Mouse (Mus musculus): ENCODE results near the gene Pi4kb. TPM values are rescaled to one million over a fixed set of nuclear protein-coding genes. Genes with fewer than 3 reads are reported as not detected.
"Not testable (repeated sequence)": the region's sequence is repeated elsewhere in the genome, so short reads cannot be mapped to it uniquely, and the experiment has no call there.

Pi4kb gene
- 10 to 100 TPM; 59.3 to 87.5 (median 74.9) TPM for total RNA-seq (2022)

- DNase-seq: peak; percentile 76
These were observed at the start of gene Pi4kb for GRCm38 (mm10) chr3:94974528-94975422. Gene Pi4kb, plus strand, starts transcription at chr3:94974731.

- not testable (repeated sequence) for DNase-seq
These were observed 48.2 kb upstream of the Pi4kb start for GRCm38 (mm10) chr3:94926301-94926736.

- not testable (repeated sequence) for DNase-seq
These were observed 45.6 kb upstream of the Pi4kb start for GRCm38 (mm10) chr3:94928979-94929378.

GRCm38 (mm10) chr3:94930386-94931266 lies 43.9 kb upstream of the Pi4kb start:
- DNase-seq: not testable (repeated sequence)

GRCm38 (mm10) chr3:94931427-94932082 lies 43.0 kb upstream of the Pi4kb start:
- not testable (repeated sequence) for DNase-seq

- not testable (repeated sequence) for DNase-seq
These were observed 42.3 kb upstream of the Pi4kb start for GRCm38 (mm10) chr3:94932279-94932678.

- peak; percentile 89 for DNase-seq
These were observed 41.5 kb upstream of the Pi4kb start, which contains the start of gene Selenbp1 for GRCm38 (mm10) chr3:94932809-94933564. Gene Selenbp1, plus strand, starts transcription at chr3:94933056.

- not testable (repeated sequence) for DNase-seq
These were observed 40.9 kb upstream of the Pi4kb start for GRCm38 (mm10) chr3:94933604-94934003.

GRCm38 (mm10) chr3:94934564-94934963 lies 40.0 kb upstream of the Pi4kb start:
- not testable (repeated sequence) for DNase-seq

GRCm38 (mm10) chr3:94935332-94935731 lies 39.2 kb upstream of the Pi4kb start:
- DNase-seq: not testable (repeated sequence)

- DNase-seq: not testable (repeated sequence)
These were observed 38.4 kb upstream of the Pi4kb start for GRCm38 (mm10) chr3:94936147-94936546.

- DNase-seq: not testable (repeated sequence)
These were observed 37.3 kb upstream of the Pi4kb start for GRCm38 (mm10) chr3:94937194-94937593.

GRCm38 (mm10) chr3:94940033-94940432 lies 34.5 kb upstream of the Pi4kb start:
- not testable (repeated sequence) for DNase-seq

- not testable (repeated sequence) for DNase-seq
These were observed 32.1 kb upstream of the Pi4kb start for GRCm38 (mm10) chr3:94942211-94942967.

- DNase-seq: not testable (repeated sequence)
These were observed 30.8 kb upstream of the Pi4kb start for GRCm38 (mm10) chr3:94943706-94944105.

- no peak for DNase-seq
These were observed 26.4 kb upstream of the Pi4kb start for GRCm38 (mm10) chr3:94948066-94948614.

GRCm38 (mm10) chr3:94949645-94950044 lies 24.9 kb upstream of the Pi4kb start:
- DNase-seq: no peak

GRCm38 (mm10) chr3:94952806-94953205 lies 21.7 kb upstream of the Pi4kb start:
- DNase-seq: no peak

GRCm38 (mm10) chr3:94953384-94953763 lies 21.2 kb upstream of the Pi4kb start:
- DNase-seq: no peak
